Mouse (Mus musculus) left cerebral cortex, adult 8-10 months (tissue): ENCODE data around the gene Gm49027. TPM values are rescaled to one million over a fixed set of nuclear protein-coding genes. Genes with fewer than 3 reads are reported as not detected.

Experiments used
- DNase-seq, 2 experiments: peaks; one replicate each; pipeline ENCODE4 v3.0.0; 2022; ENCODE audit warnings: low spot score in 2 of 2
- microRNA-seq, 2 experiments: library from miRNA; unstranded; fragments of <30 nt; microRNA quantifications; one replicate each; pipeline ENCODE4 v1.2.0; 2022
- total RNA-seq, 4 experiments: library from RNA; stranded (reverse); gene quantifications; 2 replicates each; pipeline ENCODE4 v1.2.4; 2022

Gm49027 gene
- total RNA-seq, 4 experiments from 2014 or later: 0.95 to 6.1 (median 5.2) TPM

DNA sequence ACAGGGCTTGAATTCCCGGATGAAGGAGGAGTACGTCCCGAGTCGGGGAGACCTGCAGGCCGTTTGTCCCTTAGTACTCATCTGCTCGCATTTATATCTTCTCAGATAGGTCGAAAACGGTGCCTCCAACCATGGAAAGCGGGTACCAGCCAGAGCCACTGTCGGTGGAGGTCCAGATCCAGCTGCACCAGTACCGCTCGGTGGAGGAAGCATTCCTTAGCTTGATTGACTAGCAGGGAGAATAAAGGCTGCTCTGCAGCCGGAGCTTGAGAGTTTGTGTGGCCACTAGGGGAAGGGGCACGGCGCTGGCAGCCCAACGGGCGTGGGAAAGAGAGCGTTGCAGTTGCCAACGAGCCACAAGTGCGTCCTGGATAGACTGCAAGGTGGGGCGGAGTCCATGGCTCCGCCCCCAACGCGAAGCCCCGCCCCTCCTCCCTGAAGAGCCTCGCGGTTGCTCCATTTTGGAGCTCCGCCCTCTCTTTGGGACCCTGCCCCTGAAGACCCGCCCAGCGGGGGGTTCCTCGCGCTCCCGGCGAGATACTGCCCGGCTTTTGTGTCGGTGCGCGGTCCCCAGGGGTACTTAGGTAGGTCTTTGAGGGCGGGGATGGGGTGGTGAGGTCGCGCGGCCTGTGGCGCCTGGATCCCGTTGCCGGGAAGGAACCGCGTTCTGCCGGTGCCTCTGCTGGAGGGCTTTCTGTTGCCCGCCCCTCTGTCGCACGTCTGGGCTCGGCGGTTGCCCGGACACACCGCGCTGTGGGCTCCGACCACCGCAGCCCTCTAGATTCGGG lies 17.2 kb downstream of the Gm49027 start:
- DNase-seq: peak; percentile 54 to 75

DNA sequence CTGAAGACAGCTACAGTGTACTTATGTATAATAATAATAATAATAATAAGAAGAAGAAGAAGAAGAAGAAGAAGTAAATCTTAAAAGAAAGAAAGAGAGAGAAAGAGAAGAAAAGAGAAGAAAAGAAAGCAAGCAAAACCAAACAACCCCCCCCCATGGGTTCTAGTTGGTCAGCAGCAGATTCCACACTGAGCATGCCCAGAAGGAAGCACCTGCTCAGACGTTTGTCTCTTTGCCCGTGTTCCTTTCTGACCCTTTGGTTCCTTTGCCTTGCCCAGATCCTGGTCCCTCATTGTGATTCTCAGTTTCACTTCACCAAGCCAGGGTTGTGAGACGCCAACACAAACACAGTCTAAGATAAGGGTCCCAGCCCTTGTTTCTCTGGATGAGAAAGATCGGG lies 23.3 kb downstream of the Gm49027 start:
- no peak for DNase-seq

DNA sequence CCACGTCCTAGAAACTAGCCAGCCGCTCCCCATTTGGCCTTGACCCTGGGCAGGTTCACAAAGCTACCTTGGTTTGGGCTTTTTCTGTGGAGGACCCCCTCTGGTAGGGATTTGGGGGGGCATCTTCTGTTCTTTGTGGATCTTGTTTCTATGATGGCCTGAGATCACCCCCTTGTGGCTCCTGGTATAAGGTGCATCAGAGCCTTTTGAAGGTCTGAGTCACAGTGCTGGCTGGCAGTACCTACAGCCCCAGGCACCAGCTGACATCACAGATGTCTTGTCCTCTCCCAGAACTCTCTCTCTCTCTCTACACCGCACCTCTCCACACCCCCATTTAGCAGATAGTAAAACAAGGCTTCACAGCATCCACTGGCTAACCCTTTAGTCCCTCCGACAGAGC lies 25.6 kb downstream of the Gm49027 start:
- DNase-seq: peak in 1 of 2 experiments; percentile 46

- no peak for DNase-seq
Measured at GRCm38 (mm10) chr5:123489935-123490334, 35.4 kb downstream of the Gm49027 start.

GRCm38 (mm10) chr5:123489112-123489785 lies 36.0 kb downstream of the Gm49027 start, which contains the start of the genes Lrrc43 and Il31:
Gene Lrrc43 (plus strand): TSS chr5:123489305.
Gene Il31 (minus strand): TSS chr5:123489489.
- no peak for DNase-seq

- DNase-seq: no peak
Measured at GRCm38 (mm10) chr5:123487659-123488395, 37.5 kb downstream of the Gm49027 start.

DNA sequence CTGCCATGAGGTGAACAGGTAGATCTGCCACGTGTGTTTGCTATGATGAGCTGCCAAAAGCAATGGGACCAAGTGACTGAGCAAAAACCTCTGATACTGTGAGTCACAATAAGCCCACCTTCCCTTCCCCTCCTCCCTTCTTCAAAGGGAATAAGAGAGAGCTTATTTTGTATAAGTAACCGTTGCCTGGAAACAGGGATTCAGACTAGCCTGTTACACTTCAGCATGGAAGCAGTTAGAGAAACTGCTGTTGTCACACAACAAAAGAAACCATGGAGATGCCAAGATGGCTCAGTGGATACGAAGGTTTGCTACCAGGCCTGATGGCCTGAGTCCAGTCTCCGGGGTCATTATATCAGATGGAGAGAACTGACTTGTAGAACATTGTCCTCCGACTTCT lies 51.5 kb downstream of the Gm49027 start:
- DNase-seq: no peak

GRCm38 (mm10) chr5:123470784-123471400 lies 54.4 kb downstream of the Gm49027 start:
- no peak for DNase-seq

DNA sequence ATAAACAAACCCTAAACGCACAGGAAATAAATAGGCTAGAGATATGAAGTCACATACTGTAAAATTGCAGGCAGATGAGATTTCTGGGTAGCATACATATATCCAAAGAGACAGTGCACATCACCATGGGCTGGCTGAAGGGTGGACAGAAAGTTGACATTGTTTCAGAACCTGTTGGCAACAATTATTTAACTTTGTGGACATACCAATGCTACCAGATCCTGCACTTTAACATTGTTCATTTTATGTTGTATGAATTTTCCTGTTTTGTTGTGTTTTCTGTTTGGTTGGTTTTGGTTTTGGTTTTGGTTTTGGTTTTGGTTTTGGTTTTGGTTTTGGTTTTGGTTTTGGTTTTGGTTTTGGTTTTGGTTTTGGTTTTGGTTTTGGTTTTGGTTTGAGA lies 60.6 kb downstream of the Gm49027 start:
- DNase-seq: no peak

Small RNA genes lying within 50 kb of the gene (microRNA-seq; reads per million reads assigned to microRNA genes)
- 0.84 to 1.8 reads per million in 2 experiments for gene Mir7647

Other genes with a start within 250 kb of the Gm49027 start
- gene Bcl7a, start 181.7 kb downstream of the Gm49027 start, total RNA-seq: 10 to 100 TPM; 62.3 to 67.1 (median 64.6) TPM
- gene Mlxip, start 130.7 kb downstream of the Gm49027 start, total RNA-seq: 10 to 100 TPM; 12.7 to 16.3 (median 14.7) TPM
- gene Lrrc43, start 36.2 kb downstream of the Gm49027 start, total RNA-seq: under 1 TPM; 0.17 to 0.53 (median 0.39) TPM
- not detected for gene Il31, start 36.0 kb downstream of the Gm49027 start, total RNA-seq
- gene B3gnt4, start 15.0 kb downstream of the Gm49027 start, total RNA-seq: 1 to 10 TPM; 1.1 to 1.6 (median 1.4) TPM
- gene Diablo, start 1.3 kb downstream of the Gm49027 start, total RNA-seq: 10 to 100 TPM; 29.5 to 32.5 (median 31.8) TPM
- gene Vps33a, start 47.5 kb upstream of the Gm49027 start, total RNA-seq: 100 to 1,000 TPM in 3 of 4 experiments, 10 to 100 TPM in 1; 91.1 to 105 (median 103) TPM
- 100 to 1,000 TPM; 113 to 125 (median 122) TPM for gene Clip1, start 159.1 kb upstream of the Gm49027 start, total RNA-seq
- 10 to 100 TPM; 30.4 to 48.8 (median 44.5) TPM for gene Zcchc8, start 195.6 kb upstream of the Gm49027 start, total RNA-seq
- 10 to 100 TPM; 66.7 to 90.2 (median 78.9) TPM for gene Rsrc2, start 223.9 kb upstream of the Gm49027 start, total RNA-seq
- 1 to 10 TPM in 1 of 4 experiments, under 1 TPM in 3; 0.48 to 1.4 (median 0.74) TPM for gene Kntc1, start 224.2 kb upstream of the Gm49027 start, total RNA-seq